Mouse (Mus musculus): ENCODE data around the gene Rasa4. TPM values are rescaled to one million over a fixed set of nuclear protein-coding genes. Genes with fewer than 3 reads are reported as not detected.
"Not testable (repeated sequence)": the region's sequence is repeated elsewhere in the genome, so short reads cannot be mapped to it uniquely, and the experiment has no call there.

Gene Rasa4
- polyA plus RNA-seq, 1 experiment from 2014 or later = 10.4 TPM

- no peak for ATAC-seq (ENCODE audit: insufficient read depth, low FRiP score, low read depth)
- Histone ChIP-seq H3K4me2 (no peak overlapping the region), H3K27ac (no peak overlapping the region), H3K27me3 (replicated peaks) (no peaks in the 10 kb centered on the region), H3K36me3 (no peaks in the 10 kb centered on the region), H3K9me3 (no peaks in the 10 kb centered on the region), H3K4me3 (replicated peaks) (no peak overlapping the region), H3K9ac (no peak overlapping the region), H3K4me1 (no peaks in the 10 kb centered on the region)
- 71% methylated on average over 8 of the region's 8 CpGs for WGBS
These were observed 10.7 kb downstream of the Rasa4 start for GRCm38 (mm10) chr5:136094249-136095010.

- Histone ChIP-seq H3K9ac (no peak overlapping the region), H3K27ac (no peak overlapping the region), H3K36me3 (no peaks in the 10 kb centered on the region), H3K4me1 (no peaks in the 10 kb centered on the region), H3K4me3 (replicated peaks) (no peak overlapping the region), H3K4me2 (no peak overlapping the region), H3K9me3 (no peaks in the 10 kb centered on the region), H3K27me3 (replicated peaks) (no peaks in the 10 kb centered on the region)
- WGBS = 68% methylated on average over 7 of the region's 7 CpGs
- no peak for ATAC-seq (ENCODE audit: insufficient read depth, low FRiP score, low read depth)
These were observed 11.4 kb downstream of the Rasa4 start for GRCm38 (mm10) chr5:136095089-136095488.

GRCm38 (mm10) chr5:136098536-136098935 is 14.8 kb downstream of the Rasa4 start:
- H3K9ac ChIP-seq = no peak overlapping the region
- H3K4me3 ChIP-seq (replicated peaks) = no peak overlapping the region
- H3K36me3 ChIP-seq = no peaks in the 10 kb centered on the region
- H3K4me2 ChIP-seq = no peak overlapping the region
- no peak overlapping the region for H3K27ac ChIP-seq
- H3K27me3 ChIP-seq (replicated peaks) = no peaks in the 10 kb centered on the region
- no peak for ATAC-seq (ENCODE audit: insufficient read depth, low FRiP score, low read depth)
- WGBS = 76% methylated on average over 10 of the region's 10 CpGs
- peaks cover 5% of the 10 kb centered on the region for H3K4me1 ChIP-seq
- H3K9me3 ChIP-seq = no peaks in the 10 kb centered on the region

GRCm38 (mm10) chr5:136102099-136102820 is 18.5 kb downstream of the Rasa4 start:
- H3K36me3 ChIP-seq = no peaks in the 10 kb centered on the region
- H3K4me2 ChIP-seq = peak overlapping the region; percentile 72
- peak; percentile 69 for ATAC-seq (ENCODE audit: insufficient read depth, low FRiP score, low read depth)
- H3K9me3 ChIP-seq = no peaks in the 10 kb centered on the region
- peaks cover 5% of the 10 kb centered on the region for H3K4me1 ChIP-seq
- WGBS = 9% methylated on average over 41 of the region's 41 CpGs
- no peak overlapping the region for H3K27ac ChIP-seq
- H3K4me3 ChIP-seq (replicated peaks) = peak overlapping the region; percentile 34
- no peak overlapping the region; the same call in 1 of the 2 replicates for H3K9ac ChIP-seq
- H3K27me3 ChIP-seq (replicated peaks) = no peaks in the 10 kb centered on the region

DNA sequence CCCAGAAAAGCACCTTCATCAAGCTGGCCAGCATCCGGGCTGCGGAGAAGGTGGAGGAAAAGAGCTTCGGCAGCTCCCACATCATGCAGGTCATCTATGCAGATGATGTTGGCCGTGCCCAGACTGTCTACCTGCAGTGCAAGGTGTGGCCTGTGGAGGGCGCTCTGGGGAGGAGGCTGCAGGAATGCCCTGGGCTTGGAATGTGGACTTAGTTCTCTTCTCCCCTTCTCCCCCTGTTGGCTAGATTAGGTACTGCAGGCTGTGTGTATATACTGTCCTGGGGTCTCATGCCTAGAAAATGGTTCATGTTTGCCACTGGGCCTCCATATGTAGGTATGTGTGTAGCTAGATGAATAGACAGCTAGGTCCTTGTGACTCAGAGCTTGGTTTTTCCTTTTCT is 20.8 kb downstream of the Rasa4 start:
- Histone ChIP-seq H3K4me1 (peaks cover 5% of the 10 kb centered on the region), H3K9me3 (no peaks in the 10 kb centered on the region), H3K9ac (no peak overlapping the region), H3K27me3 (replicated peaks) (no peaks in the 10 kb centered on the region), H3K4me2 (no peak overlapping the region), H3K4me3 (replicated peaks) (no peak overlapping the region), H3K27ac (no peak overlapping the region), H3K36me3 (no peaks in the 10 kb centered on the region)
- ATAC-seq (ENCODE audit: insufficient read depth, low FRiP score, low read depth) = no peak
- WGBS = 80% methylated on average over 5 of the region's 5 CpGs

GRCm38 (mm10) chr5:136108486-136108885 is 24.8 kb downstream of the Rasa4 start:
- no peak overlapping the region for H3K4me3 ChIP-seq (replicated peaks)
- no peaks in the 10 kb centered on the region for H3K27me3 ChIP-seq (replicated peaks)
- no peak for ATAC-seq (ENCODE audit: insufficient read depth, low FRiP score, low read depth)
- no peak overlapping the region for H3K4me2 ChIP-seq
- no peaks in the 10 kb centered on the region for H3K36me3 ChIP-seq
- H3K4me1 ChIP-seq = no peaks in the 10 kb centered on the region
- WGBS = 51% methylated on average over 2 of the region's 2 CpGs
- H3K9me3 ChIP-seq = no peaks in the 10 kb centered on the region
- no peak overlapping the region for H3K9ac ChIP-seq
- no peak overlapping the region for H3K27ac ChIP-seq

DNA sequence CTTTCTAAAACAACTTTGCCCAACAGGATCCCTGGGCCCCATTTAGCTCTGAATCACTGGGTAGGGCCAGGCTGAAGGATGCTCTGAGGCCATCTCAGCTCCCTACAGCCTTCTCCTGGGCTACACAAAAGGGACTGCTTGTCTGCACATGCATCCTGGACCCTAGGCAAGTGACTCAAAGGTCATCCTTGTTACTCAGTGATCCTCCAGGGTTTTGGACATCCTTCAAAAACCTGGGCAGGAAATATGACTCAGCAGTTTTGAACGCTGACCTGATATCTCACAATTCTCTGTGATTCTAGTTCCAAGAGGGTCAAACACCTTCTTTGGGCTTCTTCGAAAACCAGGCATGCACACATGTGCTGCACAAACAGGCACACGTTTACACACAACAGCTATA is 25.3 kb downstream of the Rasa4 start:
- Histone ChIP-seq H3K4me2 (no peak overlapping the region), H3K9ac (no peak overlapping the region), H3K4me1 (no peaks in the 10 kb centered on the region), H3K27ac (no peak overlapping the region), H3K9me3 (no peaks in the 10 kb centered on the region), H3K27me3 (replicated peaks) (no peaks in the 10 kb centered on the region), H3K4me3 (replicated peaks) (no peak overlapping the region), H3K36me3 (no peaks in the 10 kb centered on the region)
- no peak for ATAC-seq (ENCODE audit: insufficient read depth, low FRiP score, low read depth)
- WGBS = 78% methylated on average over 3 of the region's 3 CpGs

DNA sequence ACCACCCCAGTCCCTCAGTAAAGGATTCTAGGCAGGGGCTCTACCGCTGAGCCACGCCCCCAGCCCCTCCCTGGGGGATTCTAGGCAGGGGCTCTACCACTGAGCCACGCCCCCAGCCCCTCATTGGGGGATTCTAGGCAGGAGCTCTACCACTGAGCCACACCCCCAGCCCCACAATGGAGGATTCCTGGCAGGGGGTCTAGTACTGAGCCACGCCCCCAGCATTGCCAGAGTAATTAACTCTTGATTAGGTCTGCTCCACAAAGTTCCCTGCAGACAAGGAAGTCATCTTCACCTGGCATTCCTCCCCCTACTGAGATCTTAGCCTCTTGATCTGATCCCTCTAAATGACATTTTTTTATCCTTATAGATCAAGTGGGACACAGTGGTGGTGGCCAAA is 29.8 kb downstream of the Rasa4 start:
- H3K4me3 ChIP-seq (replicated peaks); ATAC-seq (ENCODE audit: insufficient read depth, low FRiP score, low read depth); H3K4me2 ChIP-seq; H3K9me3 ChIP-seq; H3K36me3 ChIP-seq; H3K9ac ChIP-seq; H3K27ac ChIP-seq; H3K27me3 ChIP-seq (replicated peaks): not testable (repeated sequence)
- peaks cover 13% of the 10 kb centered on the region for H3K4me1 ChIP-seq
- 55% methylated on average over 4 of the region's 4 CpGs for WGBS

GRCm38 (mm10) chr5:136115891-136116783 is 32.4 kb downstream of the Rasa4 start, which contains the start of gene Polr2j:
TSS of gene Polr2j (plus strand) at chr5:136116631.
- 3% methylated on average over 42 of the region's 42 CpGs for WGBS

GRCm38 (mm10) chr5:136116784-136117112 is 33.0 kb downstream of the Rasa4 start:
- peak; percentile 37; the same call in 1 of the 2 replicates for ATAC-seq (ENCODE audit: insufficient read depth, low FRiP score, low read depth)
- peaks cover 13% of the 10 kb centered on the region for H3K4me1 ChIP-seq
- no peaks in the 10 kb centered on the region for H3K9me3 ChIP-seq
- peak overlapping the region; percentile 82 for H3K4me2 ChIP-seq
- peak overlapping the region; percentile 84 for H3K4me3 ChIP-seq (replicated peaks)
- no peak overlapping the region for H3K27ac ChIP-seq
- WGBS = under 1% methylated on average over 22 of the region's 22 CpGs
- peaks cover 16% of the 10 kb centered on the region for H3K36me3 ChIP-seq
- no peaks in the 10 kb centered on the region for H3K27me3 ChIP-seq (replicated peaks)
- H3K9ac ChIP-seq = peak overlapping the region; percentile 73

More at GRCm38 (mm10) chr5:136115891-136116783, 32.4 kb downstream of the Rasa4 start, which contains the start of gene Polr2j:
- Histone ChIP-seq H3K27ac (no peak within 1 kb of the TSS), H3K9ac (peak within 1 kb of the TSS; percentile 73), H3K27me3 (replicated peaks) (no peaks in the 10 kb centered on the region), H3K9me3 (no peaks in the 10 kb centered on the region), H3K4me3 (replicated peaks) (peak within 1 kb of the TSS; percentile 84), H3K36me3 (peaks cover 9% of the 10 kb centered on the region), H3K4me2 (peak within 1 kb of the TSS; percentile 82), H3K4me1 (peaks cover 13% of the 10 kb centered on the region)
- peak; percentile 92 for ATAC-seq (ENCODE audit: insufficient read depth, low FRiP score, low read depth)

DNA sequence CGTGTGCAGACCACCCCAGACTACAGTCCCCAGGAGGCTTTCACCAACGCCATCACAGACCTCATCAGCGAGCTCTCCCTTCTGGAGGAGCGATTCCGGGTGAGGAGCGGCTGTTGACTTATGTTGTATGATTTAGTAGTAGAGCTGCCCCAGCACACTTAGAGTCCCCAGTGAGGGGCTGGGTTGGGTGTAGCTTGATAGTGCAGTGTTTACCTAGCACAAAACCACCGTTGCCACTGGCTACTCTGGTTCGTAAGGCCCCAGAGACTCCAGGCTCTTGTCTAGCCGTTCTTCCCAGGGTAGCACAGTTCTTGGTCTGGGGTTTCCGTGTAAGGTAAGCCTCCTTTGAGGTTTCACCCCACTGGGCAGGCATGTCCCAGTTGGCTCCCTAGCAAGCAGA is 38.4 kb downstream of the Rasa4 start:
- Histone ChIP-seq H3K4me1 (peaks cover 7% of the 10 kb centered on the region), H3K4me3 (replicated peaks) (no peak overlapping the region), H3K9ac (no peak overlapping the region), H3K27ac (peak overlapping the region; percentile 9; the same call in 1 of the 2 replicates), H3K9me3 (no peaks in the 10 kb centered on the region), H3K36me3 (peaks cover 52% of the 10 kb centered on the region), H3K4me2 (no peak overlapping the region), H3K27me3 (replicated peaks) (no peaks in the 10 kb centered on the region)
- ATAC-seq (ENCODE audit: insufficient read depth, low FRiP score, low read depth) = peak; percentile 79
- WGBS = 76% methylated on average over 10 of the region's 10 CpGs
